Mouse (Mus musculus) heart, adult 8-10 months (tissue): ENCODE data around the gene Tmem161a. TPM values are rescaled to one million over a fixed set of nuclear protein-coding genes. Genes with fewer than 3 reads are reported as not detected.

Source experiments
- DNase-seq: peaks from one replicate; pipeline ENCODE4 v3.0.0; 2022; ENCODE audit warnings: low spot score
- total RNA-seq, 4 experiments: library from RNA; stranded (reverse); gene quantifications; 2 replicates each; pipeline ENCODE4 v1.2.4; 2022

Gene Tmem161a
- 100 to 1,000 TPM in 3 of 4 experiments, 10 to 100 TPM in 1; 93.6 to 114 (median 106) TPM for total RNA-seq

DNA sequence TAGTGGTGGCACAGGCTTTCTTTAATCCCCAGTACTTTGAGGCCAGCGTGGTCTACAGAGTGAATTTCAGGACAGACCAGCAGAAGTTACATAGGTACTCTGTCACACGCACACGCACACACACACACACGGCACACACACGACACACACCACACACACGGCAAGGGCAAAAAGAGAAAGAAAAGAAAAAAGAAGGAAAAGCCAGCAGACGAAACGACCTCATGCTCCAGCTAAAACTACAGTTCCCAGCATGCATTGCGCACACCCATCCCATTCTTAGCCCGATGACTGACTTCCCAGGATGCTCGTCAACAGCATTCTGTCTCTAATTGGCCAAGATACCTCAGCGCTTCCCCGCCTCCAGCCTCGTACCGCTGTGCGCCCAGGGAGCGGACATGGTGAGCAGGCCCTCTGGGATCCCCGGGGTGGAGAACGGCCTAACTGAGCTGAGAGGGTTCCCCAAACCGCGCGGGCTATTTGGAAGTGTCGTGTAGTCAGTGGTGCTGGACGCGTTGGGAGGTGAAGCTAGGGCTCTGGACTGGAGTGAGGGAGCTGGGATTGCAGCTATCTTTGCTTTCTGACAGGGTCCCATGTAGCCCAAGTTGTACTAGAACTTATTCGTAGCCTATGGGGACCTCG lies at the start of gene Tmem161a:
Gene Tmem161a, plus strand, starts transcription at position 314 of the 639 bp plus-strand sequence.
- DNase-seq, result peak; percentile 95

DNA sequence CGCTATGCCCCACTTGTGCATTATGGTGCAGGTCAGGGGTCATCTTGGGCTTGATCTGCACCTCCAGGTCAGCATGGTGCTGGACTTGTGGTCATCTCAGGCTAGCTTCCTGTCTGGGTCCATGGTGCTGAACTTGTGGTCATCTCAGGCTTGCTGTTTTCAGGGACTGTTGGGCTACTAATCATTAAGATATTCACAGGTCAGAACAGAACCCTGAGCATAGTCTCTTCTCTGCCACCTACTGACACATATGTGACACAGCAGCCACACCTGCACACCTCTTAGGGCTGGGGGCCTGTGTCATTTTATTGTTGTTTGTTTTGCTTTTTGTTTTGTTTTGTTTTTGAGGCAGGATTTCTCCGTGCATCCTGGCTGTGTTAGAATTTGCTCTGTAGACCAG lies 49.3 kb upstream of the Tmem161a start:
- no peak for DNase-seq

DNA sequence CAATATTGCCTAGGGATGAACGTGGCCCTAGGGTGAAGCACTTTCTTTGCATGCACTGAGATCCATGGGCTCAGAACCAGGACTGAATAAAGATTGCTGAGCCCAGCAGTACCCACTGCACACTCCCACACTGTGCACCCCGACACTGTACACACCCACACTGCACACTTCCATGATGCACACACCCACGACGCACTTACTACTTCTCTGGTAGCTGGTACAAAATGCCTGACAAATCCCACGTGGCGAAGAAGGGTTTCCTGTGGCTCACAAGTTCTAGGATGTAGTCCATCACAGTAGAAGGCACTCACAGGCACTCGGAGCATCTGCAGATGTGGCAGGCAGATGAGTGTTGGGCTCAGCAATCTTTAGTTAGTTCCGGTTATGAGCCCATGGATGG lies 47.2 kb upstream of the Tmem161a start:
- no peak for DNase-seq

- peak; percentile 75 for DNase-seq
Observed at GRCm38 (mm10) chr8:70128435-70128834, 43.7 kb upstream of the Tmem161a start.

- peak; percentile 51 for DNase-seq
Observed at GRCm38 (mm10) chr8:70129309-70129952, 42.7 kb upstream of the Tmem161a start.

DNA sequence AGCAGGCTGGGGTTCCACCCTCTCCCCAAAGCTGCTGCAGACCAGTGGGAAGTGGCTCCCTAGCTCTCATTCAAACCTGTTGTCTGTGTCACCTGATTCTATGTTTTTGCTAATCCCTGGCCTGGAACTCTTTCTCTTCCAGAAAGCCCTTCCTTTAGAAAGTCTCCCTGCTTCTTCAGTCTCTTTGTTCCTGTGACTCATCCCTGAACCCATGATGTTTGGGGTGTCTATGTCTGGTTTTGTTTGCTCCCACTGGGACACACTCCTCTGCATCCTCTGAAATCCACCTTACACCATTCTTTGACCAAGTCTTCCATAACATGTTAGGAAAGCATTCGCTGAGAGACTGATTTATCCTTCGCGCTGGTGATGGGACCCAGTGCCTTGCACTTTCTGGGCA lies 42.1 kb upstream of the Tmem161a start:
- DNase-seq, result no peak

DNA sequence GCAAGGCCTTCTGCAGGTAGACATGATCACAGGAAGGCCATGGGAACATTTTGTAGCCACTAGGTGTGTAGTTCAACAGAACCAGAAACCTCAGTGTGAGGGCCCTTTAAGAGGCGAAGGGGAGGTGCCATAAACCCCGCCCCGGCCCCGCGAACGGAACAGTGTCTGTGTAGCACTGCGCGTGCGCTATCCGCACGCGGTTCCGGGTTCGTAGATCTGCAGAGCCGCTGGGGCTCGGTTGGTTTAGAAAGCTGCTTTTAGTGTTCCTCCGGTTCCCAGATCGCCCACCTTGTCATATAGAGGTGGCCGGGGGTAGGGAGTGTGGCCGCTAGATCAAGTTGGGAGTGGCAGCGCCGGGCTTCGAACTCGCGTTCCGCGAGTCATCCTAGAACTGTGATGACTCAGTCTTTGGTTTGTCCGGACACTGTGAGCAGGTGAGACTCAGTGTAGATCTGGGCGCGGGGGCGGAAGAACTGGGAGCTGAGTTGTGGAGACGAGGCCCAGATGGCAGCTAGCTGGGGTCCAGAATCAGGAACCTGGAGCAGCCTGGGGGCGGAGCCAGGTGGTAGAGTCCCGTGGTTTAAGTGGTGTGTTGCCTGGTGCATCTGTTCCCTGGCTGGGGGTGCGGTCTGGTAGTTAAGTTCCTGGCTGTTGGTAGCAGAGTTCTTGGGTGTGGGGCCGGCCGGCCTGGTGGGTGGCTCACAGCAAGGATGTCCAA lies 40.8 kb upstream of the Tmem161a start, which contains the start of gene Nr2c2ap:
Gene Nr2c2ap, plus strand, starts transcription at position 168 of the 718 bp plus-strand sequence.
- DNase-seq, result peak; percentile 81

GRCm38 (mm10) chr8:70134086-70134485 lies 38.1 kb upstream of the Tmem161a start:
- no peak for DNase-seq

- DNase-seq, result no peak
Observed at GRCm38 (mm10) chr8:70134931-70135330, 37.2 kb upstream of the Tmem161a start.

DNA sequence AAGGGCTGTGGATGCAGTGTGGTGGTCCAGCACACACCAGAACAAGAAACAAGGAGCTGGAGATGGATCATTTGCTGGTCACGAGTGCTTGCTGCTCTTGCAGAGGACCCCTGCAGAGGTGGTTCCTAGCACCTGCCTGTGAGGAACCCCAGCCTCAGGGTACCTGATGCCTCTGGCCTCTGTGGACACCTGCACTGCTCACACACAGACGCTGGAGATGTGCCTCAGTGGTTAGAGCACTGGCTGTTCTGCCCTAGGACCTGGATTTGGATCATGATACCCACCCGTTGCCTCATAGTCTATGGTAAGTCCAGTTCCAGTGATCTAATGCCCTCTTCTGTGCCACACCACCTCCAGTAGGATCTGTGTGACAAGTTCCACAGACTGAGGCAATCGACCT lies 35.6 kb upstream of the Tmem161a start:
- DNase-seq, result no peak

DNA sequence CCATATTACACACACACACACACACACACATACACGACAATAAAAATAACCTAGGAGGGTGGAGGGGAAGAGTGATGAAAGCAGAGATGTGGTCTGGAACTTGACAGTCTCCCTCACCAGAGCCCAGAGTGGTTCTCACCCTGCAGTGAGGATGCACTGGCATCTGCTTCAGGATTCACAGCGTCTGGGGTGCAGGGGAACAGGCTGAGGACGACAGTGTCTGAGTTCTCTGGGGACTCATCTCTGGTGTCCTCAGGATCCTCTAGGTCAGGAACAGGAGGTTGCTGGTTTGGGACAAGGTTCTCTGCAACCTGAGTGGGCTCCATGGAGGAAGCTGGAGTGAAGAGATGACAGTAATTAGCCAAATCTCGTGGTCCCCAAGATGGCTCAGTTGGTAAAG lies 34.3 kb upstream of the Tmem161a start:
- no peak for DNase-seq

- peak; percentile 99 for DNase-seq
Observed at GRCm38 (mm10) chr8:70139026-70139857, 32.9 kb upstream of the Tmem161a start, which contains the start of the genes Rfxank, Borcs8 and Mef2b. TSS of gene Rfxank (minus strand) at chr8:70139154. TSS of gene Borcs8 (plus strand) at chr8:70139499. TSS of gene Mef2b (plus strand) at chr8:70139711.

GRCm38 (mm10) chr8:70139981-70140380 lies 32.2 kb upstream of the Tmem161a start:
- DNase-seq, result no peak

DNA sequence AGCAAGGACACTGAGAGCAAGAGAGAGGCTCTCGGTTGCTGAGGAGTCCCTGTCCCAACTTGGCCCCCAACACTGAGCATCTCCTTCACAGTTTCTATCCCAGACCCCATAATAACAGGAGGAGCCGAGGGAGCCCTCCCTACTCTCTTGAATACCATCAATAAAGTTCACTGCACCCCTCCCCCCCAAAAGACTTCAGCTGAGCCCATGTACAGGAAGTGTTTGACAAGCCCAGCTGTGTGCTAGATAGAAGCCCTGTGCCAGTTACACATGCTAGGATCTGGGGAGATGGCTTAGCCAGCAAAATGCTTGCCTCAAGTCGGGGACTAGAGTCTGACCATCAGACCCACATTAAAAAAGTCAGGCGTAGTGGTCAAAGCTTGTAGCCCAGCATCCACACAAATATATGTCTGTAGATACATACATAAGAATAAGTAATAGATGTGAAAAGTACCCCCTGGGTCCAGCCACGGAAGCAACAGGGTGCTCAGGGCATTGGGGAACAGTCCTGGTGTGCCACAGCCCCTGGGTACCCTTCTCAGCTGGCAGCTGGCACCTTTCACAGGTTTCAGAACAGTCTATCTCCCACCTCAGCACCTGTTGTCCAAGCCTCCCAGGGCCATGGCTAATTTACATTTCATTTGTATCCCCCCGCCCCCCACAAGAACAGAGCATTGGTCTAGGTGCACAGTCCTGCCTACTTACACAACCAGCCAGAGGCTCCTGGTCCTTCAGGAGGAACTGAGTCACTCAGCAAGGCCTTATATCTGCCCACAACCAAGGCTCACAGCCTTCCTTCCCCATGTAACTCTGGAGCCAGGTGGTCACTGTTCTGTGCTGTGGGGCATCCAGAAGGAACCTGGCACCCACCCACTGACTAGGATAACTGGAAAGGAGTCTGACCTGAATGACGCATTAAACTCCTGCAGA lies 24.2 kb upstream of the Tmem161a start:
- DNase-seq, result no peak

DNA sequence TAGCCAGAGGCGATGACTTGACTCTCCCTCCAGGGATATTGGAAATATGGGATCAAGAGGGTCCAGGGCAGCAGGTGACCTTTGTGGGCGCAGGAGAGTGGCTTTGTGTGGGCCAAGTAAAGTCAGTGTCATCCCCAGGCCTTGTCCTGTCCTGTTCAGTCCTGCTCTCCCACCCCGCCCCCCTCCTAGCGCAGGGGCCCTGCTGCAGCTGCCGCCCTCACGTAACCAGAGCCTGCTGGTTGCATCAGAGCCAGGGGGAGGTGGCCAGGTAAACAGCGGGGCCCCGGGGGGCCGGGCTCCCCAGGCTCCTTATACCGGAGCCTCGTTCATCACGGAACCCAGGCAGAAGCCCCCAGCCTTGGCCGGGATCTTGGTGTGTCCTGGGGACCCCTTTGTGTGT lies 22.0 kb upstream of the Tmem161a start:
- DNase-seq, result no peak

- peak; percentile 41 for DNase-seq
Observed at GRCm38 (mm10) chr8:70152537-70153257, 19.5 kb upstream of the Tmem161a start.

GRCm38 (mm10) chr8:70157240-70157800 lies 14.8 kb upstream of the Tmem161a start:
- no peak for DNase-seq

DNA sequence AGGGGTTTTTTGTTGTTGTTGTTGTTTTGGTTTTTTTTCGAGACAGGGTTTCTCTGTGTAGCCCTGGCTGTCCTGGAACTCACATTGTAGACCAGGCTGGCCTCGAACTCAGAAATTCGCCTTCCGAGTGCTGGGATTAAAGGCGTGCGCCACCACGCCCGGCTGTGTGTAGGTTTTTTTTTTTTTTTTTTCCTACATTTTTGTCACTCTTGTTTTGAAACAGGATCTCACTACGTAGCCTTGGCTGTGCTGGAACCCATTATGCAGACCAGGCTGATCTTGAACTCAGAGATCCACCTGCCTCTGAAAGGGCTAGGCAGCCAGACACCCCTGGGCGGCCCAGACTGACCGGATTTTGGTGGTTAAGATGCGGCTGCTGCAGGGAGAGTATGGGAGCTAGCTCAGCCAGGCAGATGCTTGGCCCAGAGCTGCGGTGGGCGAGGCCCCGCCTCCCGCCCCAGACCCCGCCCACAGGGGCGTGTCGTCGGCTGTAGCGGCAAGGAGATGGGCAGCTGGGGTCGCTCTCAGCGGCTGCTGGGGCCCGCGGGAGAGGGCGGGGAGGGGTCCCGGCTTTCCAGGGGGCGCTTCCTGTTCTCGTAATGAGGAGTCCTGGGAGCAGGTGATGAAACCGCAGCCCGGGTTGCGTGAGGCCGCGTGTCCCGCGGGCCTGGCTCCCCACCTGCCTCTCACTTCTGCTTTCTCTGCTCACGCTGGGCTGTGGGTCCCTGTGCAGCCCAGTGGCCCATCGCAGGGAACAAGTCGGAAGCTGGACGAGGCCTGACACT lies 13.9 kb upstream of the Tmem161a start:
- peak; percentile 33 for DNase-seq

- no peak for DNase-seq
Observed at GRCm38 (mm10) chr8:70159211-70159610, 12.9 kb upstream of the Tmem161a start.
